Mouse (Mus musculus) embryonic facial prominence, embryonic 12.5 days (tissue): ENCODE measurements at regions not wholly inside any gene's neighbourhood (a gene's known extent, or its start where the extent isn't known, plus 50 kb on each side); places are given as distances from the start of the nearest gene placed in this dataset.

Experiments
- ATAC-seq: fragments of 200-750 bp; cut with Nextera tagmentation; 2 replicates; pipeline ENCODE4 v1.8.0; 2017; ENCODE audit not compliant: insufficient number of reproducible peaks, insufficient read depth, low FRiP score, low TSS enrichment
- H3K27ac ChIP-seq: fragments of 300-500 bp; sonication (generic); 2 replicates; pipeline ENCODE4 v1.5.1; 2016; ENCODE audit warnings: mild to moderate bottlenecking
- H3K27me3 ChIP-seq: fragments of 300-500 bp; sonication (generic); 2 replicates; pipeline ENCODE4 v1.6.1; 2016; ENCODE audit warnings: mild to moderate bottlenecking, moderate library complexity
- H3K36me3 ChIP-seq: fragments of 300-500 bp; sonication (generic); 2 replicates; pipeline ENCODE4 v1.6.1; 2016; ENCODE audit warnings: mild to moderate bottlenecking
- H3K4me1 ChIP-seq: fragments of 300-500 bp; sonication (generic); 2 replicates; pipeline ENCODE4 v1.6.1; 2016
- H3K4me2 ChIP-seq: fragments of 300-500 bp; sonication (generic); replicated peaks from 2 replicates; pipeline ENCODE4 v1.6.1; 2016; ENCODE audit warnings: mild to moderate bottlenecking, moderate library complexity
- H3K4me3 ChIP-seq: fragments of 300-500 bp; sonication (generic); 2 replicates; pipeline ENCODE4 v1.5.1; 2016; ENCODE audit warnings: mild to moderate bottlenecking
- H3K9ac ChIP-seq: fragments of 300-500 bp; sonication (generic); 2 replicates; pipeline ENCODE4 v1.6.1; 2016; ENCODE audit warnings: mild to moderate bottlenecking, moderate library complexity
- H3K9me3 ChIP-seq: fragments of 300-500 bp; sonication (generic); 2 replicates; pipeline ENCODE4 v1.6.1; 2016; ENCODE audit warnings: mild to moderate bottlenecking, moderate library complexity
- WGBS: fragments of 180-500 bp; shearing (Covaris S2); methylation state at CpG from one replicate; pipeline ENCODE4 v1.1.7; 2016; 5-methylcytosine and 5-hydroxymethylcytosine counted together

DNA sequence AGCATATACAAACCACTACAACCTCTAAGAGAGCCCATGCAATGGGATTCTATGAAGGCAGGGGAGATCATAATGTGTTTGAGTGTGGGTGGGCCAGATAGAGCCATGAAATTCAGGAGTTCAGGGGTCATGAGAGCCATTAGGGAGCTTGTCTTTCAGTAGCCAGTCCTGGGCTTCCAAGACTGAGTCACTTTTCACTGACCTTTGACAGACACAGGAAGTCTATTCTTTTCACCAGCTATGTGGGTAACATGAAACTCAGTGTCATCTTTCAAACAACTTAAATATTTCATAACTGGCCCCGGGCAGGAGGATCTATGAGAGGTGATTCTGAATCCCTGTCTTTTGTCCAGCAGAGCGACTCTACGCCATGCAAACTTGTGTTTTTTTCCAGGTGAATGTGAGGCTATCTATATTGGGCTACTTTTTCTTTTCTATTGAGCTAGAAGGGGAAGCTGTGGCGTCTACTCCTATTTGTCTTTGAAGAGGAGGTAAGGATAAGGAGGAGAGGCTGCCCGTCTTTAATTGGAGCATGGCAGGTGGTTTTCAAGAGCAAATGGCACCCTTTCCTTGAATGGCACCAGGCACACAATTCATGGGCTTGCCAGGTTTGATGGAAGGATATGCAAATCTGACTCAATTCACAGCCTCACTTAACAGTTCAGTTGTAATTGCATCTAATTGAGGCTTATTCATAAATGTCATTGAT lies 95.6 kb upstream of the Chd2 start:
- 0 out of 2 replicates have a peak, but pooled peaks cover 5% of the 10 kb centered on the region for H3K4me1 ChIP-seq
- H3K36me3 ChIP-seq: no peaks in the 10 kb centered on the region
- no peak overlapping the region for H3K9ac ChIP-seq
- no peak overlapping the region for H3K4me2 ChIP-seq
- H3K27me3 ChIP-seq: no peaks in the 10 kb centered on the region
- H3K4me3 ChIP-seq: no peak overlapping the region
- no peak overlapping the region for H3K27ac ChIP-seq
- peak; percentile 31; the same call in 1 of the 2 replicates for ATAC-seq
- no peaks in the 10 kb centered on the region for H3K9me3 ChIP-seq
- 59% methylated on average over 5 of the region's 5 CpGs for WGBS

- Histone ChIP-seq H3K36me3 (no peaks in the 10 kb centered on the region), H3K9me3 (no peaks in the 10 kb centered on the region), H3K4me2 (no peak overlapping the region), H3K4me3 (no peak overlapping the region), H3K9ac (no peak overlapping the region), H3K27me3 (no peaks in the 10 kb centered on the region), H3K27ac (no peak overlapping the region), H3K4me1 (0 out of 2 replicates have a peak, but pooled peaks cover 5% of the 10 kb centered on the region)
- WGBS: 93% methylated on average over 9 of the region's 9 CpGs
- ATAC-seq: no peak
Observed at GRCm38 (mm10) chr7:73635422-73635821, 93.8 kb upstream of the Chd2 start.

DNA sequence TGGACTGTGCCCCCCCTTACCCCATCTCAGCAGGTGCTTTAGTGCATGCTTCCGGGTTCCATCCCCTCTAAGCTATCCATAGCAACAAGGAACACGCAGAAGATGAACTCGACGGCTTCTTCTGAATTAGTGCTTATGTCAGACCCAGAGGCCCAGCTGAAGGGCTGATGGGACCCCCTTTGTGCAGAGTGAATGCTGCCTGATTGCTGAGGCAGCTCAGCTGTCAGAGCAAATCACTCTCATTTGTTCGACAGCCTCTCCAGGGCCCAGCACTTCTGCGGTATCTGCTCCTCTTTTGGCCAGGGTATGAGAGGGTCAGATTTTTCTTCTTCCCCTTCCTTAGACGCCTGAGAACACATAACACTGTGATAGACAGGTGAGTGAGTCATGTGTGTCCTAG lies 89.2 kb upstream of the Chd2 start:
- ATAC-seq: peak; percentile 16; the same call in 1 of the 2 replicates
- H3K4me2 ChIP-seq: no peak overlapping the region
- H3K4me1 ChIP-seq: no peaks in the 10 kb centered on the region
- no peaks in the 10 kb centered on the region for H3K9me3 ChIP-seq
- 58% methylated on average over 7 of the region's 7 CpGs for WGBS
- no peak overlapping the region for H3K4me3 ChIP-seq
- H3K27me3 ChIP-seq: no peaks in the 10 kb centered on the region
- no peak overlapping the region for H3K27ac ChIP-seq
- H3K9ac ChIP-seq: no peak overlapping the region
- no peaks in the 10 kb centered on the region for H3K36me3 ChIP-seq

DNA sequence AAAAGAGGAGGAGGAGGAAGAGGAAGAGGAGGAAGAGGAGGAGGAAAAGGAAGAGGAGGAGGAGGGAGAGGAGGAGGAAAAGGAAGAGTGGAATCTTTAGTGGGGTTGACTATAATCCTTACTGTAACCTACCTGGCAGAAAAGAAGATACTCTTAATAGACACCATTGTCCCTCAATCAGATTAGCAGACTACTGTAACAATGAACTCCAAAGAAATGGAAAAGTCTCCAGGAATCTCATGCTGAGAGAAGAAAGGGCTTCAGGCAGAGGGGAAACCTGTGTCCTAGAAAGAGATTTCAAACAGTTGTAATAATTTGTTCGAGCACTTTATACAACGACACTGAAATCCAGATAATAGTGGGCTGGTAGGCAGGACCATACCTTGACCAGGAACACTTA lies 87.6 kb upstream of the Chd2 start:
- Histone ChIP-seq H3K36me3 (no peaks in the 10 kb centered on the region), H3K27ac (no peak overlapping the region), H3K9me3 (no peaks in the 10 kb centered on the region), H3K4me2 (no peak overlapping the region), H3K9ac (no peak overlapping the region), H3K4me1 (no peaks in the 10 kb centered on the region), H3K4me3 (no peak overlapping the region), H3K27me3 (no peaks in the 10 kb centered on the region)
- WGBS: 92% methylated on average over 2 of the region's 2 CpGs
- no peak for ATAC-seq

DNA sequence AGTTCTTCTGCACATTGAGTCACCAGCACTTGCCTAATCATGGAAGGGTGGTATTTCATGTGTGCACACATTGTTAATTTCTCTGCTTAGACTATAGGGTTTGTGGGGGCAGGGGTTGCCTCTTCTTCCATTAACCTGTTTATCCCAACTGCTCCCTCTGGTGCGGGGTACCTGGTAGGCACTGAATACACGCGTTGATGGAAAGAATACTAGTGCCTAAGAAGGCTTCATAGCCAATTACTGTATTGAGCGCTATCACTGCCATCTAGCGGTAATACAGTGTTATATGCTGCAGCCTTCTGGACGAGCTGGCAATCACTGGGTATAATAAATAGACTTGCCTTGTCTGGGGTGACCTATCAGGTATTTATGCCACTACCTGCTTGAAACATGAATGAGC lies 86.4 kb upstream of the Chd2 start:
- Histone ChIP-seq H3K9ac (no peak overlapping the region), H3K9me3 (no peaks in the 10 kb centered on the region), H3K4me1 (no peaks in the 10 kb centered on the region), H3K27ac (no peak overlapping the region), H3K27me3 (no peaks in the 10 kb centered on the region), H3K4me2 (no peak overlapping the region), H3K36me3 (no peaks in the 10 kb centered on the region), H3K4me3 (no peak overlapping the region)
- ATAC-seq: no peak; the same call in 1 of the 2 replicates
- WGBS: 0% methylated on average over 6 of the region's 6 CpGs

DNA sequence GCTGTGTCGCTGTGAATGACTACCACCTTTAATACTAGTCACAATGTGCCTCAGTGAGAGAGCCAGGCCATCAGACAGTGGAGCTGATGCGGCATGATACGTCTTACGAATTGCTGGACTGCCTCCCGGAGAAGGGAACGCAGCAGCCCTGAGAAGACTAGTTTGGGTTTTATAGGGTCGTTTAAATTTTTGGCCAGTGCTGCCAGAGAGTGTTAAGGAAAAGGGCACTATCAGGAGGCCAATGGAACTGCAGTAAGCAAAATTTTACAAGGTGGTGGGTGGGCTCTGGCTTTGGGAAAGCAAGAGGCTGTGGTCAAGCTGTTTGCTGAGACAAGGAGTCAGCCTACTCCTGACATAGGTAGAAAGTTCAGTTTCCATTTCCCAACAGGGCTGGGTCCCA lies 84.7 kb upstream of the Chd2 start:
- Histone ChIP-seq H3K4me3 (no peak overlapping the region), H3K27ac (no peak overlapping the region), H3K9ac (no peak overlapping the region), H3K36me3 (no peaks in the 10 kb centered on the region), H3K4me1 (0 out of 2 replicates have a peak, but pooled peaks cover 2% of the 10 kb centered on the region), H3K4me2 (no peak overlapping the region), H3K27me3 (no peaks in the 10 kb centered on the region), H3K9me3 (no peaks in the 10 kb centered on the region)
- ATAC-seq: no peak
- 77% methylated on average over 7 of the region's 7 CpGs for WGBS

- Histone ChIP-seq H3K9ac (no peak overlapping the region), H3K4me1 (0 out of 2 replicates have a peak, but pooled peaks cover 2% of the 10 kb centered on the region), H3K4me3 (no peak overlapping the region), H3K9me3 (no peaks in the 10 kb centered on the region), H3K4me2 (no peak overlapping the region), H3K27me3 (no peaks in the 10 kb centered on the region), H3K27ac (no peak overlapping the region), H3K36me3 (no peaks in the 10 kb centered on the region)
- ATAC-seq: no peak
Observed at GRCm38 (mm10) chr7:73625651-73626050, 84.0 kb upstream of the Chd2 start.

DNA sequence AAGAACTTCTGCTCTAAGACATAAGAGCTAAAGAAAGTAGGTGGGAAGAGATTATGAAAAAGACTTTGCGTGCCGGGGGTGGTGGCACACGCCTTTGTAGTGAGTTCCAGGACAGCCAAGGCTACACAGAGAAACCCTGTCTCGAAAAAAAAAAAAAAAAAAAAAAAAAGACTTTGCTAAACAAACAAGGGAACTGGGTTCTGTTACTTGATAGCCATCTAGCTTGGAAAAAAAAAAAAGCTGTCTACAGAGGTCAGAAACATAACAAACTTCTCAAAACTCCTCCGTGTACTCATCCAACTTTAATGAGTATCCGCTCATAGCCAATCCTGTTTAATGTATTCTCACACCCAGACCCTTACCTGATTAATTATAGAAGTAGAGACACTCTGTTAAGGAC lies 83.4 kb upstream of the Chd2 start:
- Histone ChIP-seq H3K4me1 (0 out of 2 replicates have a peak, but pooled peaks cover 2% of the 10 kb centered on the region), H3K27ac (no peak overlapping the region), H3K36me3 (no peaks in the 10 kb centered on the region), H3K9ac (no peak overlapping the region), H3K4me2 (no peak overlapping the region), H3K4me3 (no peak overlapping the region), H3K9me3 (no peaks in the 10 kb centered on the region), H3K27me3 (no peaks in the 10 kb centered on the region)
- 48% methylated on average over 6 of the region's 6 CpGs for WGBS
- ATAC-seq: no peak

DNA sequence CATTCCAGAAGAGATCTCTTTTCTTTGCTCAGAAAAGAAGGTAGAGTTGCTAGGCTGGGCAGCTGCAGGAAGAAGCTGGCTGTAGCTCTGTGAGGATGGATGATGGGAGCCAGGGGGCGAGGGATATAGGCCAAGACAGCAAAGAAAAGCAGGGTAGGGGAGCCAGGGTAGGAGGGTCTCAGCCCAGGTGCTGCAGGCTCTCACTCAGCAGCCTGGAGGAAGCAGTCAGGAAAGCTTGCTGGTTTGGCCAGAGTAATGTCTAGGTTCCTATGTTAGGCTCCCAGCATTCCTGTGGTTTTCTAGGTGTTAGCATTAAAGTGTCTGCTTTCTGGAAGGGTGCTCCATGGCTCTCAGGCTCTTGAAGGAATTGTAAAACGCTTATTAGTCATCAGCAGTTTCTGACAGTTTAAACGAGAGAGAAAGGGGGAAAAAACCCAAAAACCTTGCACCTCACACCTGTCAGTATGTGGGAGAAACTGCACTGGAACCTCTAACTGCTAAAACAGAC lies 82.5 kb upstream of the Chd2 start:
- Histone ChIP-seq H3K27me3 (no peaks in the 10 kb centered on the region), H3K4me3 (no peak overlapping the region), H3K9me3 (no peaks in the 10 kb centered on the region), H3K36me3 (no peaks in the 10 kb centered on the region), H3K4me1 (0 out of 2 replicates have a peak, but pooled peaks cover 2% of the 10 kb centered on the region), H3K9ac (no peak overlapping the region), H3K27ac (peak overlapping the region; percentile 32; the same call in 1 of the 2 replicates), H3K4me2 (no peak overlapping the region)
- 66% methylated on average over 3 of the region's 3 CpGs for WGBS
- no peak for ATAC-seq

DNA sequence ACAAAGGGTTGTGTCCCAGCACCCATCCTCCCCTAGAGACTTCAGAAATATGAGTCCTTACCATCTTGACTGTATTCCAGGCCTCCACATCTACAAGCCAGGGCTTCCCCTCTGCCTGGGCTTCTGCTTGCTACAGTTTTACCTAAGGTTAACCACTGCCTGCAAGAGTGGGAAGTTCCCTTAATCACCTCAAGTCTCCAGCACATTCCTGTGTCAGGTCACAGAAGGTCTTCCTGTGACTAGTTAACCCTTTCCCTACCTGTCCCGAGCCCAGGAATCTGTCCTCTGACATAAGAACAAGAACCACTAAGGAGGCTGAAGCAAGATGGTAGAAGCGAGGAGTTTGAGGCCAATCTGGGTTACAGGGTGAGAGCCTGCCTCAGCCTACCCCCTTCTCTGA lies 80.8 kb upstream of the Chd2 start:
- H3K27me3 ChIP-seq: no peaks in the 10 kb centered on the region
- no peak overlapping the region for H3K27ac ChIP-seq
- H3K4me2 ChIP-seq: no peak overlapping the region
- H3K4me1 ChIP-seq: 0 out of 2 replicates have a peak, but pooled peaks cover 2% of the 10 kb centered on the region
- no peaks in the 10 kb centered on the region for H3K36me3 ChIP-seq
- 53% methylated on average over 2 of the region's 2 CpGs for WGBS
- no peak overlapping the region for H3K4me3 ChIP-seq
- H3K9me3 ChIP-seq: no peaks in the 10 kb centered on the region
- no peak overlapping the region for H3K9ac ChIP-seq
- ATAC-seq: no peak

- Histone ChIP-seq H3K36me3 (no peaks in the 10 kb centered on the region), H3K9me3 (no peaks in the 10 kb centered on the region), H3K4me2 (no peak overlapping the region), H3K27me3 (no peaks in the 10 kb centered on the region), H3K4me3 (no peak overlapping the region), H3K27ac (peak overlapping the region; percentile 50; the same call in 1 of the 2 replicates), H3K9ac (no peak overlapping the region), H3K4me1 (peaks cover 15% of the 10 kb centered on the region; the same call in 1 of the 2 replicates)
- no peak for ATAC-seq
- 90% methylated on average over 9 of the region's 9 CpGs for WGBS
Observed at GRCm38 (mm10) chr7:73620341-73620740, 78.7 kb upstream of the Chd2 start.

DNA sequence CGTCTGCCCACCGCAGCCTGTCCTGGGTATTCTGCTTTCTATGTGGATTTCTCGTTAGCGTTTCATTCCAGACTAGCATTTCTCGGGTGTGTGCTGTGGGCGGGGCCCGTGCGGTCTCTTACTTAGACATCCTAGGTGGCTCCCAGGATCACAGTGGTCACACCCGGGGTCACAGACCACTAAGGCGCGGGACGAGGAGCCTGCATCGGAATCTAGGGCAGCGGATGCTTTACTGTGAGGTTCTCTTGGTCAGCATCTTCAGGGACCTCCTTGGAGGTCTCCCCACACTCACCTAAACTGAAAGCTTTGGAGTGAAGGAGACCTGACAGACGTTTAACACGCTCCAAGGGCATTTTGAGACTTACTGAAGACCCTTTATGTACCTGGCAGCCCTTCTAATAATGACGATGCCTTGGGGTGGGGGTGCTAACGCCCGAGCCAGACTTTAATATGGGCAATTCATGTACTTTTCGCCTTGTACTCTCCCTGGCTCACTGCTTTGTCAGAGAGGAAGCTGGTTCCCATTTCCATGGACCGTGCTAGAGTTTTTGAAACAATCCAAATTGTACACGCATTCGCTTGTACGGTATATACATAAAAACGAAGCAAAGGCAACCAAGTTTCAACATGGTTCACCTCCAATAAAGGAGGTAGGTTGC lies 77.3 kb upstream of the Chd2 start:
- H3K9ac ChIP-seq: peak overlapping the region; percentile 88
- no peak for ATAC-seq
- H3K9me3 ChIP-seq: no peaks in the 10 kb centered on the region
- 10% methylated on average over 25 of the region's 25 CpGs for WGBS
- no peaks in the 10 kb centered on the region for H3K36me3 ChIP-seq
- peaks cover 25% of the 10 kb centered on the region for H3K4me1 ChIP-seq
- H3K27ac ChIP-seq: peak overlapping the region; percentile 99
- no peaks in the 10 kb centered on the region for H3K27me3 ChIP-seq
- H3K4me3 ChIP-seq: peak overlapping the region; percentile 63
- peak overlapping the region; percentile 79 for H3K4me2 ChIP-seq
